In the genomic region with DNA sequence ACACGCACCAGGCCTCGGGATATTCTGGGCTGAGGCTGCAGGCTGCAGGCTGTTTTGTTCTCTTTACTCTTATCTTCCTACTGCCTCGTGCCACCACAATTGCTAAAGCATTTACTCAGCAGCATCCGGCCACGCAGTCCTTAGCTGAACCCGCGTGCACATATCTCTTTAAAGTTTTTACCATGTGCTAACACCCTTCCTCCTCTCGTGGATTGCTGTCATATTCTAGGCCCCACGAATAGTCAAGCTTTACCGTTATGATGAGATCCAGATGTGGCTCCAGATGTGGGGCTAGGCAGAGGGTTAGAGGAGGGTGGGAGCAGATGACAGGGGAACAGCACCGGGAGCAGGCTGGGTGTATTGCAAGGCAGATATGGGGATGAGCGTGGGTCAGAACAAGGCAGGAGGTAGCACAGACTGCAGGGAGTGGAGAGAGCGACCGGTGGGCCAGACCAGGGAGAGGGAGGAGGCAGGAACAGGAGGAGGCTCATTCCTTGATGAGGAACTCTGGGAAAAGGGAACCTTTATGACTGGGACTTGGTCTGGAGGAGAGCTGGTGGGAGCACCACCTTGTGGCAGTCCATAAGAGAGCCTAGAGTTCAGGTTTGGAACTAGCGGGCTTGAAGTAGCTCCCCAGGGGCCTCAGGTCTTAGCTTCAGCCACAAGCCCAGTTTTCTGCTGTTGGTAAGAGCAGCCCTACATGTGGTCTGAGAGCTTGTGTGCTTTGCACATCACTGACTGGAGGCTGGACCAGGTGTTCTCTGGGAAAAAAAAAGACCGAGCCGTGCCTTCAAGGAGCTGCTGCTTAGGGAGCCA, we compare ENCODE assay signal across 13 mouse cellular contexts.
DNase-seq lines count a peak whose midpoint lies in the region; ATAC-seq and TF ChIP-seq lines count a peak whose summit lies in the region.
"Had no signal": no experiment of that assay in that cellular context is flagged by ENCODE, and none has a peak within 500 bp of the region (broad histone marks: within the 10 kb centered on the region; RNA-seq: fewer than 3 reads in every experiment).

No protein-coding gene starts in this region.

- DNase-seq in frontal cortex, postnatal 14 days (ENCODE audit: low spot score in 2 of 2): no peak
- DNase-seq in lung, embryonic 14.5 days: peak; percentile 24
- no peak for DNase-seq in lung, postnatal 25 days (ENCODE audit: low spot score)
- DNase-seq in embryonic facial prominence, embryonic 11.5 days (ENCODE audit: low spot score): peak; percentile 82
- DNase-seq in neural tube, embryonic 11.5 days (ENCODE audit: low spot score): peak; percentile 33
- no peak for DNase-seq in lung, adult 2 months
- no peak for DNase-seq in testis, postnatal 14 days (ENCODE audit: low spot score)
- DNase-seq: adrenal gland, postnatal 14 days; kidney, postnatal 14 days; lung, postnatal 14 days; thymus, postnatal 36 days had no signal

- WGBS in lung, embryonic 14.5 days: 33% methylated on average over 17 of the region's 17 CpGs
- 39% methylated on average over 17 of the region's 17 CpGs for WGBS in embryonic facial prominence, embryonic 11.5 days
- WGBS in neural tube, embryonic 11.5 days: 65% methylated on average over 17 of the region's 17 CpGs
- 52% methylated on average over 17 of the region's 17 CpGs for WGBS in lung, adult 2 months

- no peaks in the 10 kb centered on the region for H3K36me3 ChIP-seq in lung, embryonic 14.5 days (ENCODE audit: insufficient read depth)
- H3K36me3 ChIP-seq in embryonic facial prominence, embryonic 11.5 days (replicated peaks; ENCODE audit: control insufficient read depth, insufficient read depth, low read depth, low read length): no peaks in the 10 kb centered on the region
- H3K36me3 ChIP-seq in neural tube, embryonic 11.5 days (ENCODE audit: control insufficient read depth, insufficient read depth, low read length): no peaks in the 10 kb centered on the region

- no peak; the same call in 1 of the 2 replicates for TF ChIP-seq CTCF in lung, embryonic 14.5 days (IDR thresholded peaks at IDR 0.05; ENCODE audit: low read depth)
- no peak for TF ChIP-seq CTCF in lung, adult 2 months (IDR thresholded peaks at IDR 0.05; ENCODE audit: insufficient read depth, low read length)

- ATAC-seq in frontal cortex, adult (ENCODE audit: low TSS enrichment): peak; percentile 58
- no peak for ATAC-seq in lung, embryonic 14.5 days (ENCODE audit: insufficient read depth)
- peak; percentile 73 for ATAC-seq in embryonic facial prominence, embryonic 11.5 days (replicated peaks; ENCODE audit: insufficient number of reproducible peaks, low FRiP score, low TSS enrichment, low read depth)
- no peak for ATAC-seq in neural tube, embryonic 11.5 days (ENCODE audit: insufficient read depth, low FRiP score, low TSS enrichment)

- no peak for TF ChIP-seq POLR2A in lung, adult 2 months (IDR thresholded peaks at IDR 0.05; ENCODE audit: borderline replicate concordance, extremely low read depth, low read depth, low read length)

- no peaks in the 10 kb centered on the region for H3K9me3 ChIP-seq in lung, embryonic 14.5 days (ENCODE audit: low read depth, low read length)
- H3K9me3 ChIP-seq in embryonic facial prominence, embryonic 11.5 days (replicated peaks; ENCODE audit: control insufficient read depth, low read length): no peaks in the 10 kb centered on the region
- no peaks in the 10 kb centered on the region for H3K9me3 ChIP-seq in neural tube, embryonic 11.5 days (ENCODE audit: control insufficient read depth, low read length)

- no peaks in the 10 kb centered on the region for H3K4me1 ChIP-seq in lung, embryonic 14.5 days (ENCODE audit: insufficient read depth)
- H3K4me1 ChIP-seq in embryonic facial prominence, embryonic 11.5 days (ENCODE audit: control insufficient read depth, insufficient read depth, low read length): 0 out of 2 replicates have a peak, but pooled peaks cover 2% of the 10 kb centered on the region
- peaks cover 2% of the 10 kb centered on the region; the same call in 1 of the 2 replicates for H3K4me1 ChIP-seq in neural tube, embryonic 11.5 days (ENCODE audit: control insufficient read depth, insufficient read depth, low read length)
- H3K4me1 ChIP-seq in lung, adult 2 months (ENCODE audit: control insufficient read depth, insufficient read depth, low read length): no peaks in the 10 kb centered on the region

- H3K4me2 ChIP-seq in lung, embryonic 14.5 days: no peak overlapping the region
- no peak overlapping the region for H3K4me2 ChIP-seq in embryonic facial prominence, embryonic 11.5 days (ENCODE audit: low read depth, low read length)
- H3K4me2 ChIP-seq in neural tube, embryonic 11.5 days (ENCODE audit: low read depth): no peak overlapping the region

- no peak overlapping the region for H3K9ac ChIP-seq in lung, embryonic 14.5 days
- H3K9ac ChIP-seq in embryonic facial prominence, embryonic 11.5 days (replicated peaks; ENCODE audit: low read length): no peak overlapping the region
- no peak overlapping the region for H3K9ac ChIP-seq in neural tube, embryonic 11.5 days (ENCODE audit: low read length)

- no peak overlapping the region for H3K27ac ChIP-seq in lung, embryonic 14.5 days (ENCODE audit: low read depth)
- no peak overlapping the region for H3K27ac ChIP-seq in embryonic facial prominence, embryonic 11.5 days (replicated peaks; ENCODE audit: low read depth, low read length)
- no peak overlapping the region for H3K27ac ChIP-seq in neural tube, embryonic 11.5 days (ENCODE audit: low read depth, low read length)

- H3K27me3 ChIP-seq in lung, embryonic 14.5 days (ENCODE audit: insufficient read depth, low read length): no peaks in the 10 kb centered on the region
- no peaks in the 10 kb centered on the region for H3K27me3 ChIP-seq in embryonic facial prominence, embryonic 11.5 days (ENCODE audit: control insufficient read depth, insufficient read depth, low read length)
- H3K27me3 ChIP-seq in neural tube, embryonic 11.5 days (ENCODE audit: control insufficient read depth, insufficient read depth, low read length): no peaks in the 10 kb centered on the region

- H3K4me3 ChIP-seq in lung, embryonic 14.5 days (ENCODE audit: low read depth, low read length): no peak overlapping the region
- no peak overlapping the region for H3K4me3 ChIP-seq in embryonic facial prominence, embryonic 11.5 days (ENCODE audit: low read depth, low read length)
- H3K4me3 ChIP-seq in neural tube, embryonic 11.5 days (ENCODE audit: low read depth, low read length): no peak overlapping the region
- H3K4me3 ChIP-seq in lung, adult 2 months (replicated peaks; ENCODE audit: extremely low read depth, low read depth, low read length): no peak overlapping the region
- H3K4me3 ChIP-seq: erythroblast, embryonic 14.5 days had no signal

Comparison
In these comparisons a context has a peak if more than half of its experiments do, and no peak if none do; other contexts are left out.
1. DNase-seq: peak in lung, embryonic 14.5 days (single experiment), embryonic facial prominence, embryonic 11.5 days (single experiment) and neural tube, embryonic 11.5 days (single experiment); none in frontal cortex, postnatal 14 days (0 of 2), lung, postnatal 25 days (single experiment), lung, adult 2 months (single experiment) and testis, postnatal 14 days (single experiment).
2. ATAC-seq: peak in frontal cortex, adult (single experiment) and embryonic facial prominence, embryonic 11.5 days (single experiment); none in lung, embryonic 14.5 days (single experiment) and neural tube, embryonic 11.5 days (single experiment).